Mouse (Mus musculus) testis, adult 2 months (tissue): ENCODE data around the gene Zfp708. TPM values are rescaled to one million over a fixed set of nuclear protein-coding genes. Genes with fewer than 3 reads are reported as not detected.

Source experiments
- H3K27ac ChIP-seq: fragments of 200-500 bp; 2 replicates; pipeline ENCODE4 v1.5.1; 2012; ENCODE audit warnings: low read depth, low read length; ENCODE audit not compliant: control insufficient read depth, insufficient read depth
- H3K27me3 ChIP-seq: fragments of 200-500 bp; 2 replicates; pipeline ENCODE4 v1.6.1; 2012; ENCODE audit warnings: mild to moderate bottlenecking, low read length, moderate library complexity; ENCODE audit not compliant: control insufficient read depth, insufficient read depth
- H3K36me3 ChIP-seq: fragments of 200-500 bp; 2 replicates; pipeline ENCODE4 v1.6.1; 2012; ENCODE audit warnings: mild to moderate bottlenecking, low read length; ENCODE audit not compliant: control insufficient read depth, insufficient read depth
- H3K4me1 ChIP-seq: fragments of 200-500 bp; 2 replicates; pipeline ENCODE4 v1.6.1; 2012; ENCODE audit warnings: low read length; ENCODE audit not compliant: control insufficient read depth, insufficient read depth
- H3K4me3 ChIP-seq: fragments of 200-500 bp; 2 replicates; pipeline ENCODE4 v1.5.1; 2012; ENCODE audit warnings: low read depth, mild to moderate bottlenecking, low read length, moderate library complexity, mixed read lengths; ENCODE audit not compliant: control insufficient read depth
- CTCF ChIP-seq: fragments of 200-500 bp; IDR thresholded peaks from 2 replicates; pipeline ENCODE4 v1.5.1; 2012; ENCODE audit warnings: low read depth, mild to moderate bottlenecking, inconsistent platforms, low read length, moderate library complexity; ENCODE audit not compliant: control insufficient read depth, insufficient read depth, insufficient replicate concordance
- POLR2A ChIP-seq: fragments of 200-500 bp; IDR thresholded peaks from 2 replicates; pipeline ENCODE4 v1.6.1; 2012; ENCODE audit warnings: low read depth, mild to moderate bottlenecking, inconsistent platforms, low read length, moderate library complexity; ENCODE audit not compliant: control insufficient read depth
- polyA plus RNA-seq: library from polyadenylated mRNA; depleted of rRNA; stranded (reverse); fragments of >200 nt; gene quantifications from 2 replicates; pipeline ENCODE4 v1.2.3, GENCODE M21; 2012

Zfp708 gene
- polyA plus RNA-seq, 1 experiment = 0.05 TPM

DNA sequence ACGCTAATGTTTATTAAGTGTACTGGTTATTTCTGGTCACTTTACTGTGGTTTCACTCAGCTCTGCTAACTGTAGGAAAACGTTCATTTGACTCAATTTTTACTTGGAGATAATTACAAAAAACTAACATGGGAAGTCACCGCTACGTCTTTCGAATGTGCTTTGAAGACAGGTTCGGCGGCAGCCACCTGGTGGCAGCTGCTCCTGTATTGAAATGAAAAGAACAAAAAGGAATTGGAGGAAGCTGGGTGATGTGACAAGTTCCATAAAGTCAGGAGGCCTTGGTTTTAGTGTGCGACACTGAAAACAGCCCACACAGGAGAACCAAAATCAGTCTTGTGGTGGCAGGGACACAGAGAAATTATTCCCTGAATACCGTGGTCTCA lies 11.0 kb upstream of the Zfp708 start:
- TF ChIP-seq POLR2A = no peak
- TF ChIP-seq CTCF = no peak
- Histone ChIP-seq H3K36me3 (no peaks in the 10 kb centered on the region), H3K27me3 (no peaks in the 10 kb centered on the region), H3K4me3 (peak overlapping the region; percentile 97), H3K4me1 (peaks cover 9% of the 10 kb centered on the region), H3K27ac (no peak overlapping the region)

GRCm38 (mm10) chr13:67108194-67108820 lies 10.5 kb upstream of the Zfp708 start, which contains the start of gene Gm28557:
Gene Gm28557 (minus strand): TSS chr13:67108604.
- Histone ChIP-seq H3K4me3 (peak within 1 kb of the TSS; percentile 97), H3K27ac (peak within 1 kb of the TSS; percentile 89), H3K36me3 (no peaks in the 10 kb centered on the region), H3K4me1 (peaks cover 9% of the 10 kb centered on the region), H3K27me3 (no peaks in the 10 kb centered on the region)
- TF ChIP-seq CTCF (no peak), POLR2A (0 out of 2 replicates have a peak, but pooled peaks have one; percentile 45)

DNA sequence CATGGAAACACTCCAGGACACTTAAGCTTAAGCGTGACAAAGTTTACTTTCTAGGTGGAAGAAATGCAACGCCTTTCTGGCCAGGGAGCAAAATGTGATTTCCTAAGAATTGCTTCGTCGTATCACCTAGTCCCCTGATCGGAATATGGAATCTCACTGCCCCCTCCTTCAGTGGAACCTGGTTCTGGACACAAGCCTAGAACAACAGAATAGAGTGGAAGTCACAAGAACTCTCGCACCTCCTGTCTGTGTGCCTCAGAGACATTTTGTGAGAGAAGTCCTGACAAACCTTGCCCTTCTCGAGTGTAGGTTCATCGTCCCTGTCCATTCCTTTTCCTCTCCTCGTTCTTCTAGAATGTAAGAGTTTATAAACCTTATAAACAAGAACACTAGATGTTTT lies 9.9 kb upstream of the Zfp708 start:
- Histone ChIP-seq H3K4me1 (peaks cover 9% of the 10 kb centered on the region), H3K27ac (no peak overlapping the region), H3K27me3 (no peaks in the 10 kb centered on the region), H3K4me3 (peak overlapping the region; percentile 97), H3K36me3 (no peaks in the 10 kb centered on the region)
- TF ChIP-seq CTCF (no peak), POLR2A (no peak)

DNA sequence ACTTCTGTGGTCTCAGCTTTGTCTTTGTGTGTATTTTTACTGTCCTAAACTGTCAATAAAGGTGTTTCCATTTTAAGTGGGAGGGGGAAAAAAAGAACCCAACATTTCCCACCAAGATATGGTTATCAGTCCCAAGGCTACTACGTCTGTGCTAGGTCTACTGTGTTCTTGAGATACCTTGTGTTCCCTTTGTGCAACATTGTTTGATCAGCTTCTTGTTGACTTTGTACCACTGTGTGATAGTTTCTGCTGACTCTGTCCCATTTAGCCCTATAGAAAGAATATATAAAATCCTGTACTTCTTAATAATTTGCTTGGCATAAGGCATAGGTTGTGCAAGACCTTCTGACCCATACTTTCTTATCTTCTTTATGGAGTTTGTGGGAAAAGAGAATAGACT lies 7.6 kb downstream of the Zfp708 start:
- Histone ChIP-seq H3K36me3 (no peaks in the 10 kb centered on the region), H3K4me1 (no peaks in the 10 kb centered on the region), H3K4me3 (no peak overlapping the region), H3K27me3 (no peaks in the 10 kb centered on the region), H3K27ac (no peak overlapping the region)
- TF ChIP-seq CTCF (no peak), POLR2A (no peak)

DNA sequence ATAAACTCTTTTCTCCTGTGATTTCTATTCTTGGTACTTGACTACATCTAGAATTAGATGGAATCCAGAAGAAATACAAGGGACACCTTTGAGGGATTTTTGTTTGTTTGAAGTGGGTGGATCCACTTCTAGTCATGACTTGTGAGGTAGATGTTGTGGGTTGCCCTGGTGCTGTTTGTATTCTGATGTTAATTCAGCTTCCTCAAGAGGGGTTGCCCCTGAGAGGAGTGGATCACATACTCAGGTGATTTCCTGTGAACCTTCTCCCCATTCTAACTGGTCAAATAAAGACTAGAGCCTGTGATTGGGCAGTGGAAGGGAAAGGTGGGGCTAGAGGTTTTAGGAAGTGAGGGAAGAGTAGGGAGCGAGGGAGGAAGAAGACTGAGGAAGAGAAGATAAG lies 15.8 kb downstream of the Zfp708 start:
- no peak overlapping the region for H3K4me3 ChIP-seq
- H3K27ac ChIP-seq = 0 out of 2 replicates have a peak overlapping the region, but pooled peaks have one; percentile 3
- TF ChIP-seq POLR2A = no peak
- no peak for TF ChIP-seq CTCF
- H3K36me3 ChIP-seq = no peaks in the 10 kb centered on the region
- no peaks in the 10 kb centered on the region for H3K27me3 ChIP-seq
- H3K4me1 ChIP-seq = no peaks in the 10 kb centered on the region

GRCm38 (mm10) chr13:67081142-67081713 lies 16.5 kb downstream of the Zfp708 start:
- H3K27me3 ChIP-seq = no peaks in the 10 kb centered on the region
- H3K36me3 ChIP-seq = no peaks in the 10 kb centered on the region
- peak; percentile 67; the same call in 1 of the 2 replicates for TF ChIP-seq POLR2A
- TF ChIP-seq CTCF = no peak

GRCm38 (mm10) chr13:67077244-67077643 lies 20.5 kb downstream of the Zfp708 start:
- H3K27me3 ChIP-seq = no peaks in the 10 kb centered on the region
- no peaks in the 10 kb centered on the region for H3K36me3 ChIP-seq
- H3K4me3 ChIP-seq = no peak overlapping the region
- TF ChIP-seq POLR2A = no peak
- TF ChIP-seq CTCF = no peak
- no peak overlapping the region for H3K27ac ChIP-seq
- H3K4me1 ChIP-seq = no peaks in the 10 kb centered on the region

More at GRCm38 (mm10) chr13:67081142-67081713, 16.5 kb downstream of the Zfp708 start:
- H3K4me3 ChIP-seq = peak overlapping the region; percentile 65
- peak overlapping the region; percentile 57 for H3K27ac ChIP-seq
- no peaks in the 10 kb centered on the region for H3K4me1 ChIP-seq

GRCm38 (mm10) chr13:67072786-67073185 lies 25.0 kb downstream of the Zfp708 start:
- Histone ChIP-seq H3K4me1 (no peaks in the 10 kb centered on the region), H3K27ac (no peak overlapping the region), H3K27me3 (no peaks in the 10 kb centered on the region), H3K36me3 (no peaks in the 10 kb centered on the region), H3K4me3 (no peak overlapping the region)
- no peak for TF ChIP-seq POLR2A
